Mouse (Mus musculus) hindbrain, embryonic 16.5 days (tissue): ENCODE measurements around the gene Dusp8. TPM values are rescaled to one million over a fixed set of nuclear protein-coding genes. Genes with fewer than 3 reads are reported as not detected.

Source experiments
- ATAC-seq: fragments of 200-750 bp; cut with Nextera tagmentation; 2 replicates; pipeline ENCODE4 v1.8.0; 2017; ENCODE audit warnings: moderate TSS enrichment, moderate library complexity
- H3K27ac ChIP-seq: fragments of 300-500 bp; sonication (generic); 2 replicates; pipeline ENCODE4 v1.5.1; 2014; ENCODE audit warnings: low read depth, mild to moderate bottlenecking, control low read depth, low read length, moderate library complexity
- H3K27me3 ChIP-seq: fragments of 300-500 bp; sonication (generic); replicated peaks from 2 replicates; pipeline ENCODE4 v1.6.1; 2014; ENCODE audit warnings: low read length; ENCODE audit not compliant: control insufficient read depth, insufficient read depth
- H3K36me3 ChIP-seq: fragments of 300-500 bp; sonication (generic); 2 replicates; pipeline ENCODE4 v1.6.1; 2014; ENCODE audit warnings: mild to moderate bottlenecking, low read length, moderate library complexity, mixed read lengths; ENCODE audit not compliant: control insufficient read depth, insufficient read depth
- H3K4me1 ChIP-seq: fragments of 300-500 bp; sonication (generic); 2 replicates; pipeline ENCODE4 v1.6.1; 2014; ENCODE audit warnings: low read depth, low read length; ENCODE audit not compliant: control insufficient read depth, insufficient read depth
- H3K4me2 ChIP-seq: fragments of 300-500 bp; sonication (generic); 2 replicates; pipeline ENCODE4 v1.6.1; 2014; ENCODE audit warnings: mild to moderate bottlenecking, low read length, control low read depth, moderate library complexity
- H3K4me3 ChIP-seq: fragments of 300-500 bp; sonication (generic); 2 replicates; pipeline ENCODE4 v1.5.1; 2014; ENCODE audit warnings: mild to moderate bottlenecking, low read length, control low read depth, moderate library complexity
- H3K9ac ChIP-seq: fragments of 300-500 bp; sonication (generic); 2 replicates; pipeline ENCODE4 v1.6.1; 2014; ENCODE audit warnings: low read depth, mild to moderate bottlenecking, control low read depth, low read length, moderate library complexity
- H3K9me3 ChIP-seq: fragments of 300-500 bp; sonication (generic); 2 replicates; pipeline ENCODE4 v1.6.1; 2014; ENCODE audit warnings: mild to moderate bottlenecking, low read length, moderate library complexity; ENCODE audit not compliant: control insufficient read depth
- WGBS: fragments of 180-500 bp; shearing (Covaris S2); extraction: QIAGEN DNeasy Blood & Tissue Kit; methylation state at CpG from one replicate; pipeline ENCODE4 v1.1.7; 2014; 5-methylcytosine and 5-hydroxymethylcytosine counted together
- polyA plus RNA-seq: library from polyadenylated mRNA; unstranded; fragments of >200 nt; fragmentation: Nextera tagmentation; extraction: Ambion mirVana; gene quantifications from 2 replicates; pipeline ENCODE4 v1.2.1, GENCODE M21; 2015

Dusp8 gene
- polyA plus RNA-seq, 1 experiment from 2014 or later, result 117 TPM

DNA sequence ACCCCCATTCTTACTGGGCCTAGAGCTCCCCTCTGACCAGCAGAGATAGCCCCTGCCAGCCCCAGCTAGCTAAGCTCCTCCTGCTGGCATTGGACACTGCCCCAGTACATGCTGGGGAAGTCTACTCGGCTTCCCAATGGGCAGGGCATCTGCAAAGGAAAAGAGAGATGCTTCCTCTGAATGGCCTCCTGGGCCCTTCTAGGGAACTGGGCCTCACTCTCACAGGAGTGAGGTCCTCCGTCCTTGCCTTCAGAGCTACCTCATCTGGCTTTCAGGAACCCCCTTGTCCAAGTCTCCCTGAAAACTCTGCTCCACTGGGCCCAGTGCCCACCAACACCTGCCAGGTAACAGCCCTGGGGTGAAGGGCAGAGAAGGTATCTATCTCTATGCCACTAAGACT, 14.8 kb downstream of the Dusp8 start:
- Histone ChIP-seq H3K9ac (no peak overlapping the region), H3K36me3 (peaks cover 32% of the 10 kb centered on the region), H3K4me2 (no peak overlapping the region), H3K4me1 (peaks cover 15% of the 10 kb centered on the region), H3K27me3 (no peaks in the 10 kb centered on the region), H3K27ac (no peak overlapping the region), H3K9me3 (no peaks in the 10 kb centered on the region), H3K4me3 (no peak overlapping the region)
- 57% methylated on average over 2 of the region's 2 CpGs for WGBS
- ATAC-seq, result no peak

- 44% methylated on average over 5 of the region's 5 CpGs for WGBS
- no peak overlapping the region for H3K4me2 ChIP-seq
- no peak overlapping the region for H3K27ac ChIP-seq
- no peak overlapping the region for H3K4me3 ChIP-seq
- ATAC-seq, result no peak
- H3K9me3 ChIP-seq, result no peaks in the 10 kb centered on the region
- H3K27me3 ChIP-seq, result no peaks in the 10 kb centered on the region
- no peak overlapping the region for H3K9ac ChIP-seq
- peaks cover 8% of the 10 kb centered on the region for H3K4me1 ChIP-seq
- H3K36me3 ChIP-seq, result peaks cover 23% of the 10 kb centered on the region
These were observed 16.3 kb downstream of the Dusp8 start for GRCm38 (mm10) chr7:142079365-142079764.

GRCm38 (mm10) chr7:142077138-142077537, 18.5 kb downstream of the Dusp8 start:
- Histone ChIP-seq H3K4me1 (peaks cover under 1% of the 10 kb centered on the region; the same call in 1 of the 2 replicates), H3K4me3 (no peak overlapping the region), H3K4me2 (no peak overlapping the region), H3K27me3 (no peaks in the 10 kb centered on the region), H3K27ac (no peak overlapping the region), H3K36me3 (peaks cover 12% of the 10 kb centered on the region), H3K9ac (no peak overlapping the region), H3K9me3 (no peaks in the 10 kb centered on the region)
- no peak for ATAC-seq
- WGBS, result 63% methylated on average over 3 of the region's 3 CpGs

- Histone ChIP-seq H3K4me1 (peaks cover 4% of the 10 kb centered on the region), H3K4me3 (no peak overlapping the region), H3K36me3 (peaks cover 3% of the 10 kb centered on the region; the same call in 1 of the 2 replicates), H3K9ac (no peak overlapping the region), H3K9me3 (no peaks in the 10 kb centered on the region), H3K4me2 (no peak overlapping the region), H3K27ac (no peak overlapping the region), H3K27me3 (no peaks in the 10 kb centered on the region)
- WGBS, result 82% methylated on average over 8 of the region's 8 CpGs
- ATAC-seq, result no peak
These were observed 21.3 kb downstream of the Dusp8 start for GRCm38 (mm10) chr7:142074146-142074886.

DNA sequence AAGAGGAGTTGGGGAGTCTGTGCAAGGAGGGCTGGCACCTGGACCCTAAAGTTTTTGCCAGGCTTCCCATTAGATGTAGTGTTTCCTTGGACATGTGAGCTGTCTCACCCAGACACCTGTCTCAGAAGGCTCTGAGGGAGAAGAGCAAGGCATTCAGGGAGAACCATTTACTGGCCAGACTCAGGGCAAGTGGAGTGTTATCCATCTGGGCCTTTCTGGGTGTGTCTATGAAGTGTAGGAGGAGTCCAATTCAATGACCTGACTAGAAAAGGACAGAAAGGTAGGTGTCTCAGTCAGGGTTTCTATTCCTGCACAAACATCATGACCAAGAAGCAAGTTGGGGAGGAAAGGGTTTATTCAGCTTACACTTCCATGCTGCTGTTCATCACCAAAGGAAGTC, 23.9 kb downstream of the Dusp8 start:
- H3K4me1 ChIP-seq, result peaks cover 4% of the 10 kb centered on the region
- no peaks in the 10 kb centered on the region for H3K9me3 ChIP-seq
- H3K27ac ChIP-seq, result no peak overlapping the region
- 0 out of 2 replicates have a peak, but pooled peaks cover 2% of the 10 kb centered on the region for H3K27me3 ChIP-seq
- no peak overlapping the region for H3K4me2 ChIP-seq
- H3K9ac ChIP-seq, result no peak overlapping the region
- H3K36me3 ChIP-seq, result no peaks in the 10 kb centered on the region
- H3K4me3 ChIP-seq, result no peak overlapping the region
- ATAC-seq, result no peak

- Histone ChIP-seq H3K4me1 (peaks cover 4% of the 10 kb centered on the region), H3K9ac (peak overlapping the region; percentile 48), H3K4me3 (peak overlapping the region; percentile 24), H3K27me3 (0 out of 2 replicates have a peak, but pooled peaks cover 2% of the 10 kb centered on the region), H3K27ac (no peak overlapping the region), H3K36me3 (no peaks in the 10 kb centered on the region), H3K4me2 (peak overlapping the region; percentile 61), H3K9me3 (no peaks in the 10 kb centered on the region)
- WGBS, result 8% methylated on average over 8 of the region's 10 CpGs
- ATAC-seq, result peak; percentile 81
These were observed 24.4 kb downstream of the Dusp8 start for GRCm38 (mm10) chr7:142071212-142071578.

- Histone ChIP-seq H3K4me3 (peak overlapping the region; percentile 24), H3K27ac (no peak overlapping the region), H3K4me2 (peak overlapping the region; percentile 61), H3K9me3 (no peaks in the 10 kb centered on the region), H3K4me1 (peaks cover 4% of the 10 kb centered on the region), H3K27me3 (0 out of 2 replicates have a peak, but pooled peaks cover 2% of the 10 kb centered on the region), H3K9ac (peak overlapping the region; percentile 48), H3K36me3 (no peaks in the 10 kb centered on the region)
- WGBS, result 14% methylated on average over 13 of the region's 13 CpGs
- peak; percentile 95 for ATAC-seq
These were observed 25.0 kb downstream of the Dusp8 start for GRCm38 (mm10) chr7:142070458-142071211.

- Histone ChIP-seq H3K27me3 (peaks cover 2% of the 10 kb centered on the region; the same call in 1 of the 2 replicates), H3K9me3 (no peaks in the 10 kb centered on the region), H3K4me2 (no peak overlapping the region), H3K4me1 (peaks cover 4% of the 10 kb centered on the region), H3K9ac (no peak overlapping the region), H3K36me3 (no peaks in the 10 kb centered on the region), H3K27ac (no peak overlapping the region), H3K4me3 (no peak overlapping the region)
- ATAC-seq, result no peak
- WGBS, result 85% methylated on average over 4 of the region's 4 CpGs
These were observed 27.2 kb downstream of the Dusp8 start for GRCm38 (mm10) chr7:142068429-142068828.

DNA sequence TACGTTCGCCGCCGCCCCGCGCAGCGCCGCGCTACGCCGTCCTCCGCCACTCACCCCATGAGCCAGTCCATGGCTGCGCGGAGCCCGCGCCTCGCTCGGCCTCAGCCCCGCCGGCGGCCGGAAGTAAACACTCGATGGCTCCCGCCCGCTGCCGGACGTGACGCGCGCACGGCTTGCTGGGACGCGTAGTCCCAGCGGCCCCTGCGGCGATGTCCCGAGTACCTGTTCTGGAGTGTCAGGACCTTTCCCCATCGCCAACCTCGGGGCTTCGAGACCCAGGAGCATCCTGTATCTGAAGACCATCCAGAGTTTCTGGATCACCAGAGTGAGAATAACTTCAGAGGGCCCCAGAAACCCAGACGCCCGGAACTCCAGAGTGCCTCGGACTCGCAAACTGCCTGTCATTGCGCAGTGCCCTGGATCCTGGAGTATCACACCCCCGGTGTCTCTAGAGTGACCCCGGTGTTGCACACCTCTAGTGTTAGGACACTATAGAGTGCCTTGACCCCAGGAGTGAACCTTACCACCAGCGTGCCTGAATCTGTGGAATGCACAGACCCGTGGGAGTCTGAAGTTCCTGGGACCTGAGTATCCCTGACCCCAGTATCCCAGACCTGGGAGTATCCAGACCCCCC, 34.6 kb downstream of the Dusp8 start, which contains the start of gene Mob2:
Mob2 (minus strand) TSS at position 135 of the 635 bp plus-strand sequence.
- H3K27me3 ChIP-seq, result no peaks in the 10 kb centered on the region; the same call in 1 of the 2 replicates
- H3K4me2 ChIP-seq, result peak within 1 kb of the TSS; percentile 89
- ATAC-seq, result peak; percentile 97
- no peaks in the 10 kb centered on the region for H3K9me3 ChIP-seq
- no peaks in the 10 kb centered on the region for H3K36me3 ChIP-seq
- H3K27ac ChIP-seq, result peak within 1 kb of the TSS; percentile 75
- peaks cover 13% of the 10 kb centered on the region for H3K4me1 ChIP-seq
- H3K4me3 ChIP-seq, result peak within 1 kb of the TSS; percentile 95
- under 1% methylated on average over 44 of the region's 49 CpGs for WGBS
- H3K9ac ChIP-seq, result peak within 1 kb of the TSS; percentile 90
